Mouse (Mus musculus) kidney, adult 2 months (tissue): ENCODE measurements around the gene Psg16. TPM values are rescaled to one million over a fixed set of nuclear protein-coding genes. Genes with fewer than 3 reads are reported as not detected.

Experiments used
- DNase-seq: peaks from one replicate; pipeline ENCODE4 v3.0.0; 2021
- H3K27ac ChIP-seq: fragments of 200-500 bp; 2 replicates; pipeline ENCODE4 v1.5.1; 2012; ENCODE audit warnings: low read depth, low read length, control low read depth, inconsistent platforms; ENCODE audit not compliant: insufficient read depth
- H3K27me3 ChIP-seq: fragments of 200-500 bp; replicated peaks from 2 replicates; pipeline ENCODE4 v1.6.1; 2012; ENCODE audit warnings: mild to moderate bottlenecking, moderate library complexity, low read length, inconsistent platforms; ENCODE audit not compliant: control insufficient read depth, insufficient read depth
- H3K36me3 ChIP-seq: fragments of 200-500 bp; 2 replicates; pipeline ENCODE4 v1.6.1; 2012; ENCODE audit warnings: mild to moderate bottlenecking, moderate library complexity, low read length, inconsistent platforms; ENCODE audit not compliant: control insufficient read depth, insufficient read depth
- H3K4me1 ChIP-seq: fragments of 200-500 bp; 2 replicates; pipeline ENCODE4 v1.6.1; 2011; ENCODE audit warnings: low read length; ENCODE audit not compliant: control insufficient read depth, insufficient read depth
- H3K4me3 ChIP-seq: fragments of 200-500 bp; 2 replicates; pipeline ENCODE4 v1.5.1; 2011; ENCODE audit warnings: mild to moderate bottlenecking, low read depth, low read length, control low read depth; ENCODE audit not compliant: insufficient read depth
- CTCF ChIP-seq: fragments of 200-500 bp; conservative IDR thresholded peaks from 2 replicates; pipeline ENCODE4 v1.5.1; 2011; ENCODE audit warnings: low read depth, mild to moderate bottlenecking, control low read depth, low read length, moderate library complexity, mixed read lengths; ENCODE audit not compliant: insufficient read depth, insufficient read length
- POLR2A ChIP-seq: fragments of 200-500 bp; IDR thresholded peaks from one replicate; pipeline ENCODE4 v1.6.1; 2011; ENCODE audit warnings: low read depth, low read length, control low read depth
- WGBS: fragments of 180-500 bp; shearing (Covaris S2); methylation state at CpG from one replicate; pipeline ENCODE4 v1.1.7; 2018; 5-methylcytosine and 5-hydroxymethylcytosine counted together
- polyA plus RNA-seq: library from polyadenylated mRNA; depleted of rRNA; stranded (reverse); fragments of >200 nt; gene quantifications from 2 replicates; pipeline ENCODE4 v1.2.3, GENCODE M21; 2012

Gene Psg16
- polyA plus RNA-seq, 1 experiment = 0.05 TPM

DNA sequence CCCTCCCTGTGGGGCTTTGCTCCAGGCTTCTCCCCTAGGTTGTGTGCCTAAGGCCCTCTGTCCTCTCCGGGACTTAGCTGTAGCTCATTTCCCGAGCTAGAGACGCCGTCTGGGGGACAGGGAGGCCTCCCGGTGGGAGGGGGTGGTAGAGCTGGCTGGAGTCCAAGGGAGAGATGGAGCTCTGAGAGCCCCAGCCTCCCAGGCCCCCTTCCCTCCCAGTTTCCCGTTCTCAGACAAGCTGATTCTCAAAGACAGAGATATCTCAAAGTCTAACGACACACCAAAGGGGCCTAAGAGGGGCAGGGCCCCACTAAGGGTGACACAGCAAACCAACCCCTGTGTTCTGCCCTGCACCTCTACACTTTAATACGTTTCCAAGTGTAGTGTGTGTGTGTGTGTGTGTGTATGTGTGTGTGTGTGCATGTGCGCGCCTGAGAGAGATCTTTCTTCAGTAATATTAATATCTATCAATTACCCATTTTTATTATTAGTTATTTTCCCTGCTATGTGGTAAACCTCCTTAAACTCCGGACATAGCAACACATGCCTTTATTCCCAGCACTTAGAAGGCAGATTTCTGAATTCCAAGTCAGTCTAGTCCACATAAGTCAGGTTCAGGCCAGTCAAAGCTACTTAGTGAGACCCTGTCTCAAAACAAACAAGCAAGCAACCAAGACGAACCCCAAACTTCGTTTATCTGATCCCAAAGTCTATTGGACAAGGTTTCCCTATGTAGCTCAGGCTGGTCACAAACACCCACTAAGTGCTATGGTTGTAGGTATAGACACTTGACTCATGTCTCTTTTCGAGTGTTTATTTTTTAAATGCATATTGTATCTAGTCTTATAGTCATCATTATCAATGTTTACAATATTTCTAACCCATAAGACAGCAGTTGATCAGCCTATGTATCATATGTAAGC is 17.0 kb upstream of the Psg16 start:
- H3K4me1 ChIP-seq = peaks cover 35% of the 10 kb centered on the region
- no peaks in the 10 kb centered on the region for H3K27me3 ChIP-seq
- TF ChIP-seq POLR2A (no peak), CTCF (no peak)
- H3K4me3 ChIP-seq = peak overlapping the region; percentile 79
- H3K27ac ChIP-seq = peak overlapping the region; percentile 94
- DNase-seq = no peak
- no peaks in the 10 kb centered on the region for H3K36me3 ChIP-seq
- 38% methylated on average over 14 of the region's 14 CpGs for WGBS

DNA sequence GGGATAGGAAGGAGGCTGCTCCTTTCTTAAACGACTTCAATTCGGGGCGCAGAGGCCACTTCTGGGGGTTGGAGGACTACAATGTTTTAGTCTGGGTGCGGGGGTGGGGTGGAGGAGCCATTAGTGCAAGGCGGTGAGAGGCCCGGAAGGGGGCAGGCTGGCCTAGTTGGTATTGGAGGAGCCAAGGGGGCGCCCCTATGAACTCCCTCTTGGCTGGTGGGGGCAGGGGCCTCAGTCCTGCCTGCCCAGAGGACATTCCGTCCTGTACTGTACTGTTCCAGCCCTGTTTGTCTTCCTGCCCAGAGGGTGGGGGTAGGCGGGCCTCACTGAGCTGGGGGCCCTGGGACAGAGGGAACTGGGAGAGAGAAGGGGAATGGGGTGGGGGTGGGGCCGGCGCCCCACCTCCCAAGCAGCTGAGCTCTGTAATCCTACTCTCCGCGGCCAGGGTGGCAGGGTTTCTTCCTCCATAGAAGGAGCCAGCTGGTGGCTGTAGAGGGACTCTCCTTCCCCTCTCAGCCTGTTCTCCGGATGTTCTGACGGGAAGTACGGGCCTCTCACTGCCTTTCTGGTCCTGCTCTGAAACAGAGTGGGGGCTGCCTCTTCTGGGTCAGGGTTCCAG is 15.7 kb upstream of the Psg16 start:
- Histone ChIP-seq H3K4me3 (no peak overlapping the region), H3K4me1 (peaks cover 46% of the 10 kb centered on the region), H3K27me3 (no peaks in the 10 kb centered on the region), H3K27ac (peak overlapping the region; percentile 90), H3K36me3 (no peaks in the 10 kb centered on the region)
- peak; percentile 89 for DNase-seq
- TF ChIP-seq CTCF (no peak; the same call in 1 of the 2 replicates), POLR2A (peak; percentile 47)
- WGBS = 9% methylated on average over 16 of the region's 16 CpGs

- no peak overlapping the region for H3K4me3 ChIP-seq
- H3K27ac ChIP-seq = peak overlapping the region; percentile 90
- H3K27me3 ChIP-seq = no peaks in the 10 kb centered on the region
- peak; percentile 85 for DNase-seq
- H3K36me3 ChIP-seq = no peaks in the 10 kb centered on the region
- H3K4me1 ChIP-seq = peaks cover 48% of the 10 kb centered on the region
- 21% methylated on average over 8 of the region's 8 CpGs for WGBS
- no peak for TF ChIP-seq POLR2A
- no peak for TF ChIP-seq CTCF
Observed at GRCm38 (mm10) chr7:17058816-17059462, 14.9 kb upstream of the Psg16 start.

GRCm38 (mm10) chr7:17059463-17059844 is 14.4 kb upstream of the Psg16 start:
- H3K36me3 ChIP-seq = no peaks in the 10 kb centered on the region
- WGBS = 73% methylated on average over 3 of the region's 3 CpGs
- peak overlapping the region; percentile 90 for H3K27ac ChIP-seq
- peak; percentile 12 for DNase-seq
- H3K4me3 ChIP-seq = no peak overlapping the region
- H3K27me3 ChIP-seq = no peaks in the 10 kb centered on the region
- TF ChIP-seq POLR2A (no peak), CTCF (no peak)
- H3K4me1 ChIP-seq = peaks cover 48% of the 10 kb centered on the region

DNA sequence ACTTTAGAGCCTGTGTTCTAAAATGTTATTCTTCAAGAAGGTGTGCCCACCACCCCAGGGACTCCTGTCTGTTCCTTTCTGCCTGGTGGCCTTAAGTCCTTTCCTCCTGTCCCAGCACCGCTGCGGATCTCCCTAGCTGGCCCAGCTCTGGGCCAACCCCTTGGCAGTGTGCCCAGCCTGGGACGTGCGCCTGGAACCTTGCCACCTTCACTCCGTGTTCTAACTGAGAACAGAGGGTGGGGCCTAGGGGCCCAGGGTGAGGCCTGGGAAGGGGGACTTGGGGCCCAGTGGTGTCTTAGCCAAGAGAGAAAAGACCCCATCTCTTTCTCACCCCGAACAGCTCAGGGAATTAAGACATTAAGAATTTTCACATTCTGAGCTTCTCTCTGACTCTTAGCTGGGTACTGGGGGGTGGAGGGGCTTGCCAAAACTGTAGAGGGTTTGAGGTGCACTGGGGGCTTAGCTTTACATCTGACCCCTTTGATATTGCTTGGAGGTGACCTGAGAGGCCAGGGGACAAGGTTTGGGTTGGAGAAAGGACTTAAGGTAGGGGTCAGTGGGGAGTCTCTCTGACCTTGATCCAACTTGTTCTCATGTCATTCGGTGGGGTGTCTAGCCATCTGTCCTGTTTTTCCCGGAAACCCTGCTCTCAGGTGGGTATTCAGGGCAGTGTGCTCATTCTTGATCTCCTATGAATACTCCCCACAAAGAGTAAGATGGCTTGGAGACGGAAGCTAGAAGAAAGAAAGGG is 13.6 kb upstream of the Psg16 start:
- Histone ChIP-seq H3K4me3 (peak overlapping the region; percentile 21; the same call in 1 of the 2 replicates), H3K27me3 (no peaks in the 10 kb centered on the region), H3K4me1 (peaks cover 48% of the 10 kb centered on the region), H3K27ac (peak overlapping the region; percentile 90), H3K36me3 (no peaks in the 10 kb centered on the region)
- peak; percentile 98 for DNase-seq
- WGBS = 19% methylated on average over 9 of the region's 9 CpGs
- no peak for TF ChIP-seq CTCF
- peak; percentile 65 for TF ChIP-seq POLR2A

GRCm38 (mm10) chr7:17060782-17061605 is 12.8 kb upstream of the Psg16 start:
- H3K36me3 ChIP-seq = no peaks in the 10 kb centered on the region
- H3K27me3 ChIP-seq = no peaks in the 10 kb centered on the region
- peaks cover 45% of the 10 kb centered on the region for H3K4me1 ChIP-seq
- TF ChIP-seq POLR2A = no peak
- peak; percentile 21; the same call in 1 of the 2 replicates for TF ChIP-seq CTCF
- H3K27ac ChIP-seq = peak overlapping the region; percentile 81; the same call in 1 of the 2 replicates
- peak overlapping the region; percentile 21; the same call in 1 of the 2 replicates for H3K4me3 ChIP-seq
- 86% methylated on average over 22 of the region's 22 CpGs for WGBS
- DNase-seq = peak; percentile 43
